Mouse (Mus musculus): ENCODE measurements around the gene Os9.

DNA sequence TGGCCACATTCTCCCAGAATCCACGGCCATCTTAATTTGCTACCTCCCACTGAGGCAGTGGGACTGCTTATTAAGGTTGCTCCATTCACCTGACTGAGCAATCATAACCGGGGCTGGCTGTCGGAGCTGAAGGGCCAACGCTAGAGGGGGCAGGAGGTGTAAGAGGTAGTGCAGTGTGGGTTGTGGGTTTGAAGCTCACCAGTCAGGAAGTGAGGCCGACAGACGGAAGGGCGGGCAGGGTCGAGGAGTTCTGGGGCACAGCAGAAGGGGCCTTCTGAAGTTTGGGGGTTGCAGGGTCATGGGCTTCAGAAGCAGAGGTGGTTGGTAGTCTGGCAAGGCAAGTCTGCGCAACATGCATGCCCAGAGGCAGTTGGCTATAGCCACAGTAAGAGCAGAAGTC is 45.9 kb downstream of the Os9 start, which contains the start of gene Agap2:
- TF ChIP-seq CTCF (IDR thresholded peaks at IDR 0.05; ENCODE audit: extremely low read depth, insufficient read length, insufficient replicate concordance, low read depth, low read length) (peak; percentile 22; the same call in 1 of the 2 replicates), POLR2A (IDR thresholded peaks at IDR 0.05; ENCODE audit: low read depth, low read length) (no peak)
